Mouse (Mus musculus): Measurements from ENCODE around the gene Prg3. TPM values are rescaled to one million over a fixed set of nuclear protein-coding genes. Genes with fewer than 3 reads are reported as not detected.

Prg3 gene
- total RNA-seq, 2 experiments from 2014 or later, result 11.0 to 14.2 TPM

GRCm38 (mm10) chr2:84980188-84980587, 7.8 kb upstream of the Prg3 start, which contains the start of gene Prg2:
TSS of gene Prg2 (plus strand) at chr2:84980461.
- peak; percentile 52 for ATAC-seq (ENCODE audit: poor library complexity, severe bottlenecking)

- no peak for ATAC-seq (ENCODE audit: poor library complexity, severe bottlenecking)
Observed at GRCm38 (mm10) chr2:84996376-84996775, 8.4 kb downstream of the Prg3 start.

GRCm38 (mm10) chr2:84999486-85000181, 11.6 kb downstream of the Prg3 start:
- ATAC-seq (ENCODE audit: poor library complexity, severe bottlenecking), result peak; percentile 86

- no peak for ATAC-seq (ENCODE audit: poor library complexity, severe bottlenecking)
Observed at GRCm38 (mm10) chr2:85001497-85001896, 13.5 kb downstream of the Prg3 start.

- ATAC-seq (ENCODE audit: poor library complexity, severe bottlenecking), result no peak
Observed at GRCm38 (mm10) chr2:85002575-85002974, 14.6 kb downstream of the Prg3 start.

GRCm38 (mm10) chr2:85004341-85004740, 16.3 kb downstream of the Prg3 start:
- ATAC-seq (ENCODE audit: poor library complexity, severe bottlenecking), result no peak

GRCm38 (mm10) chr2:85006600-85006999, 18.6 kb downstream of the Prg3 start:
- no peak for ATAC-seq (ENCODE audit: poor library complexity, severe bottlenecking)

GRCm38 (mm10) chr2:85007729-85008128, 19.7 kb downstream of the Prg3 start:
- ATAC-seq (ENCODE audit: poor library complexity, severe bottlenecking), result peak; percentile 88

GRCm38 (mm10) chr2:85009212-85009611, 21.2 kb downstream of the Prg3 start:
- ATAC-seq (ENCODE audit: poor library complexity, severe bottlenecking), result no peak

GRCm38 (mm10) chr2:85011906-85012604, 24.0 kb downstream of the Prg3 start:
- no peak for ATAC-seq (ENCODE audit: poor library complexity, severe bottlenecking)

- ATAC-seq (ENCODE audit: poor library complexity, severe bottlenecking), result no peak
Observed at GRCm38 (mm10) chr2:85012679-85013078, 24.7 kb downstream of the Prg3 start.

GRCm38 (mm10) chr2:85013826-85014587, 26.0 kb downstream of the Prg3 start:
- ATAC-seq (ENCODE audit: poor library complexity, severe bottlenecking), result peak; percentile 67

- no peak for ATAC-seq (ENCODE audit: poor library complexity, severe bottlenecking)
Observed at GRCm38 (mm10) chr2:85014588-85014982, 26.6 kb downstream of the Prg3 start.

- no peak for ATAC-seq (ENCODE audit: poor library complexity, severe bottlenecking)
Observed at GRCm38 (mm10) chr2:85022043-85022442, 34.0 kb downstream of the Prg3 start.

GRCm38 (mm10) chr2:85026178-85026577, 38.2 kb downstream of the Prg3 start:
- no peak for ATAC-seq (ENCODE audit: poor library complexity, severe bottlenecking)

- peak; percentile 86 for ATAC-seq (ENCODE audit: poor library complexity, severe bottlenecking)
Observed at GRCm38 (mm10) chr2:85027281-85027680, 39.3 kb downstream of the Prg3 start.

GRCm38 (mm10) chr2:85029897-85030296, 41.9 kb downstream of the Prg3 start:
- ATAC-seq (ENCODE audit: poor library complexity, severe bottlenecking), result no peak

GRCm38 (mm10) chr2:85030989-85031388, 43.0 kb downstream of the Prg3 start:
- ATAC-seq (ENCODE audit: poor library complexity, severe bottlenecking), result peak; percentile 16; the same call in 1 of the 2 replicates

GRCm38 (mm10) chr2:85033121-85033520, 45.1 kb downstream of the Prg3 start:
- ATAC-seq (ENCODE audit: poor library complexity, severe bottlenecking), result no peak

GRCm38 (mm10) chr2:85034169-85034568, 46.2 kb downstream of the Prg3 start:
- ATAC-seq (ENCODE audit: poor library complexity, severe bottlenecking), result peak; percentile 36

- ATAC-seq (ENCODE audit: poor library complexity, severe bottlenecking), result peak; percentile 1; the same call in 1 of the 2 replicates
Observed at GRCm38 (mm10) chr2:85036507-85037046, 48.6 kb downstream of the Prg3 start.
